Mouse (Mus musculus) kidney, postnatal 36 days (tissue): ENCODE measurements around the gene Rpl39.

Source experiments
- DNase-seq, 2 experiments: peaks; one replicate each; pipeline ENCODE4 v3.0.0; 2021 to 2022; ENCODE audit warnings: mixed read lengths in 2 of 2

The Rpl39 gene

GRCm38 (mm10) chrX:37063902-37064301 lies 21.3 kb downstream of the Rpl39 start:
- no peak for DNase-seq

GRCm38 (mm10) chrX:37048890-37049823 lies 36.0 kb downstream of the Rpl39 start:
- peak in 1 of 2 experiments; percentile 45 for DNase-seq

- peak in 1 of 2 experiments; percentile 4 for DNase-seq
Observed at GRCm38 (mm10) chrX:37048066-37048889, 36.9 kb downstream of the Rpl39 start, which contains the start of gene Sowahd. Sowahd (plus strand) TSS chrX:37048845.

- DNase-seq = peak; percentile 13 to 76
Observed at GRCm38 (mm10) chrX:37042726-37043125, 42.5 kb downstream of the Rpl39 start.
